Mouse (Mus musculus): Measurements from ENCODE around the gene Eno2. TPM values are rescaled to one million over a fixed set of nuclear protein-coding genes. Genes with fewer than 3 reads are reported as not detected.
"Not testable (repeated sequence)": the region's sequence is repeated elsewhere in the genome, so short reads cannot be mapped to it uniquely, and the experiment has no call there.

The Eno2 gene
- polyA plus RNA-seq, 1 experiment from 2014 or later, result 27.5 TPM

DNA sequence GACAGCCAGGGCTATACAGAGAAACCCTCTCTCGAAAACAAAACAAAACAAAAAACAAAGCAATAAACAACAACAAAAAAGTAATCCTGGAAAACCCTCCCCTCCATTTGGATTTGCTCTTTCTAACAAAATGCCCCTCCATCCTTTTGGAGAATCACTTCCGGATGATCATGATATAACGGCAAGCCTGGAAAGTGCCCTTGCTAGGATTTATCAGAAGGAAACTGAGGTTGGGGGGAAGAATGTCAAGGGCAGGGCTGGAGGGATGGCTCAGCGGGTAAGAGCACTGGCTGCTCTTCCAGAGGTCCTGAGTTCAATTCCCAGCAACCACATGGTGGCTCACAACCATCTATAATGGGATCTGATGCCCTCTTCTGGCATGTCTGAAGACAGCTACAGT lies 34.2 kb upstream of the Eno2 start:
- not testable (repeated sequence) for H3K36me3 ChIP-seq; H3K4me3 ChIP-seq (replicated peaks); ATAC-seq; H3K9me3 ChIP-seq; H3K4me2 ChIP-seq (replicated peaks); H3K27ac ChIP-seq; H3K27me3 ChIP-seq; H3K9ac ChIP-seq (replicated peaks)
- WGBS, result 92% methylated on average over 4 of the region's 4 CpGs
- peaks cover 24% of the 10 kb centered on the region for H3K4me1 ChIP-seq (replicated peaks)

DNA sequence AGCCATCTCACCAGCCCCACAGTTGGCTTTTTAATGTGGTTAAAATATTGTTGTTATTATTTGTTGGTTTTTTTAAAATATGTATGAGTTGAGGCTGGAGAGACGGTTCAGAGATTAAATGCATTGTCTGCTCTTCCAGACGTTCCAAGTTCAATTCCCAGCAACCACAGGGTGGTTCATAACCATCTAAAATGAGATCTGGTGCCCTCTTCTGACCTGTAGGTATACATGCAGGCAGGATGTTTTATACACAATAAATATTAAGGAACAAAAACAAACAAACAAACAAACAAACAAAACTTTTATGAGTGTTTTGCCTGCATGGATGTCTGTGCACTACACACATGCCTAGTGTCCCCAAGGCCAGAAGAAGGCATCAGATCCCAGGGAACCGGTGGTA lies 33.6 kb upstream of the Eno2 start:
- Histone ChIP-seq H3K36me3 (no peaks in the 10 kb centered on the region), H3K9ac (replicated peaks) (no peak overlapping the region), H3K4me2 (replicated peaks) (no peak overlapping the region), H3K4me1 (replicated peaks) (peaks cover 20% of the 10 kb centered on the region), H3K27me3 (peaks cover 4% of the 10 kb centered on the region), H3K27ac (no peak overlapping the region), H3K4me3 (replicated peaks) (no peak overlapping the region), H3K9me3 (no peaks in the 10 kb centered on the region)
- WGBS, result 75% methylated on average over 3 of the region's 3 CpGs
- no peak for ATAC-seq

GRCm38 (mm10) chr6:124802400-124802799 lies 32.9 kb upstream of the Eno2 start:
- not testable (repeated sequence) for H3K36me3 ChIP-seq; H3K4me3 ChIP-seq (replicated peaks); H3K27ac ChIP-seq; H3K9me3 ChIP-seq; H3K4me2 ChIP-seq (replicated peaks); ATAC-seq; H3K9ac ChIP-seq (replicated peaks); H3K27me3 ChIP-seq
- H3K4me1 ChIP-seq (replicated peaks), result peaks cover 18% of the 10 kb centered on the region
- WGBS, result 17% methylated on average over 5 of the region's 9 CpGs

- H3K9ac ChIP-seq (replicated peaks), result no peak overlapping the region
- no peaks in the 10 kb centered on the region for H3K36me3 ChIP-seq
- no peak overlapping the region for H3K4me2 ChIP-seq (replicated peaks)
- 85% methylated on average over 2 of the region's 2 CpGs for WGBS
- no peak overlapping the region for H3K4me3 ChIP-seq (replicated peaks)
- no peak for ATAC-seq
- H3K9me3 ChIP-seq, result no peaks in the 10 kb centered on the region
- no peaks in the 10 kb centered on the region for H3K4me1 ChIP-seq (replicated peaks)
- no peak overlapping the region for H3K27ac ChIP-seq
- no peaks in the 10 kb centered on the region for H3K27me3 ChIP-seq
These were observed 26.7 kb upstream of the Eno2 start for GRCm38 (mm10) chr6:124796200-124796599.

GRCm38 (mm10) chr6:124795781-124796180 lies 26.3 kb upstream of the Eno2 start:
- no peak for ATAC-seq
- Histone ChIP-seq H3K9ac (replicated peaks) (no peak overlapping the region), H3K4me3 (replicated peaks) (no peak overlapping the region), H3K4me2 (replicated peaks) (no peak overlapping the region), H3K36me3 (no peaks in the 10 kb centered on the region), H3K27ac (no peak overlapping the region), H3K9me3 (no peaks in the 10 kb centered on the region), H3K27me3 (no peaks in the 10 kb centered on the region), H3K4me1 (replicated peaks) (no peaks in the 10 kb centered on the region)
- 74% methylated on average over 4 of the region's 4 CpGs for WGBS

DNA sequence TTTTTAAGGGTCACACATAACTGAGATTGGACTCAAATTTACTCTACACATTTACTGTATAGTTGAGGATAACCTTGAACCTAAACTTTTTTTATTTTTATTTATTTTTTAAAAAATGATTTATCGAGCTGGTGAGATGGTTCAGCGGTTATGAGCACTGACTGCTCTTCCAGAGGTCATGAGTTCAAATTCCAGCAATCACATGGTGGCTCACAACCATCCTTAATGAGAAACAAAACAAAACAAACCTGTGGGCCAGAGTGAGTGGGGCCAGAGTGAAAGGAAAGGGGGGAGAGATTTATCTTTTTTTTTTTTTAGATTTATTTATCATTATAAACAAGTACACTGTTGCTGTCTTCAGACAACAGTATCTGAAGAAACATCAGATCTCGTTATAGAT lies 22.4 kb upstream of the Eno2 start:
- no peaks in the 10 kb centered on the region for H3K4me1 ChIP-seq (replicated peaks)
- no peak overlapping the region for H3K4me3 ChIP-seq (replicated peaks)
- no peak for ATAC-seq
- no peaks in the 10 kb centered on the region for H3K36me3 ChIP-seq
- H3K9ac ChIP-seq (replicated peaks), result no peak overlapping the region
- WGBS, result 82% methylated on average over 3 of the region's 3 CpGs
- H3K27ac ChIP-seq, result no peak overlapping the region
- no peak overlapping the region for H3K4me2 ChIP-seq (replicated peaks)
- H3K9me3 ChIP-seq, result no peaks in the 10 kb centered on the region
- H3K27me3 ChIP-seq, result no peaks in the 10 kb centered on the region

DNA sequence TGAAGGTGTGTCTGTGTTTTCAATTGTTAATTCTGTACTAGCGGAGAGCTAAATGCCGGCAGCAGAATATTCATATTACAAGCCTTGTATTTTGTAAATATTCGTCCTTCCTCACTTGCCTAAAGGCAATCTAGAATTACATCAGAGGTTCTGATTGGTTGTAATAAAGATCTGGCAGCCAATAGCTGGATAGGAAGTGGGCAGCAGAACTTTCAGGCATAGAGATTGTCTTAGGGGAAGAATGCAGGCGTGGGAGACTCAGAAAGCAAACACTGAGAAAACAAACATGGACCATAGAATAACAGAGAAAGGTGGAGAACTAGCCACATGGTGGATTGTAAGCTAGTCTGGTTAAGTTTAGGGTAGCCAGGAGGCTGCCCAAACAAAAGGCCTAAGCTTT lies 20.6 kb upstream of the Eno2 start:
- H3K9ac ChIP-seq (replicated peaks), result no peak overlapping the region
- H3K36me3 ChIP-seq, result no peaks in the 10 kb centered on the region
- H3K9me3 ChIP-seq, result no peaks in the 10 kb centered on the region
- no peak overlapping the region for H3K4me2 ChIP-seq (replicated peaks)
- H3K27ac ChIP-seq, result no peak overlapping the region
- H3K27me3 ChIP-seq, result no peaks in the 10 kb centered on the region
- no peak for ATAC-seq
- 79% methylated on average over 4 of the region's 4 CpGs for WGBS
- no peak overlapping the region for H3K4me3 ChIP-seq (replicated peaks)
- H3K4me1 ChIP-seq (replicated peaks), result no peaks in the 10 kb centered on the region

GRCm38 (mm10) chr6:124789519-124789918 lies 20.0 kb upstream of the Eno2 start:
- Histone ChIP-seq H3K4me2 (replicated peaks) (no peak overlapping the region), H3K27me3 (no peaks in the 10 kb centered on the region), H3K4me3 (replicated peaks) (no peak overlapping the region), H3K36me3 (no peaks in the 10 kb centered on the region), H3K9me3 (no peaks in the 10 kb centered on the region), H3K27ac (no peak overlapping the region), H3K4me1 (replicated peaks) (no peaks in the 10 kb centered on the region), H3K9ac (replicated peaks) (no peak overlapping the region)
- no peak for ATAC-seq
- WGBS, result 75% methylated on average over 4 of the region's 4 CpGs

GRCm38 (mm10) chr6:124787722-124788121 lies 18.2 kb upstream of the Eno2 start:
- Histone ChIP-seq H3K27ac (no peak overlapping the region), H3K4me1 (replicated peaks) (no peaks in the 10 kb centered on the region), H3K4me2 (replicated peaks) (no peak overlapping the region), H3K9ac (replicated peaks) (no peak overlapping the region), H3K36me3 (no peaks in the 10 kb centered on the region), H3K27me3 (no peaks in the 10 kb centered on the region), H3K9me3 (no peaks in the 10 kb centered on the region), H3K4me3 (replicated peaks) (no peak overlapping the region)
- 77% methylated on average over 10 of the region's 10 CpGs for whole genome bisulfite sequencing
- ATAC-seq, result no peak

- ATAC-seq, result no peak
- H3K4me1 ChIP-seq (replicated peaks), result 0 out of 2 replicates have a peak, but pooled peaks cover 3% of the 10 kb centered on the region
- WGBS, result 51% methylated on average over 8 of the region's 8 CpGs
- no peak overlapping the region for H3K27ac ChIP-seq
- H3K9ac ChIP-seq (replicated peaks), result no peak overlapping the region
- H3K4me2 ChIP-seq (replicated peaks), result no peak overlapping the region
- no peaks in the 10 kb centered on the region for H3K36me3 ChIP-seq
- H3K27me3 ChIP-seq, result no peaks in the 10 kb centered on the region
- H3K4me3 ChIP-seq (replicated peaks), result no peak overlapping the region
- no peaks in the 10 kb centered on the region for H3K9me3 ChIP-seq
These were observed 17.4 kb upstream of the Eno2 start for GRCm38 (mm10) chr6:124786756-124787420.

- H3K9me3 ChIP-seq, result no peaks in the 10 kb centered on the region
These were observed 13.0 kb upstream of the Eno2 start for GRCm38 (mm10) chr6:124782436-124782835.

DNA sequence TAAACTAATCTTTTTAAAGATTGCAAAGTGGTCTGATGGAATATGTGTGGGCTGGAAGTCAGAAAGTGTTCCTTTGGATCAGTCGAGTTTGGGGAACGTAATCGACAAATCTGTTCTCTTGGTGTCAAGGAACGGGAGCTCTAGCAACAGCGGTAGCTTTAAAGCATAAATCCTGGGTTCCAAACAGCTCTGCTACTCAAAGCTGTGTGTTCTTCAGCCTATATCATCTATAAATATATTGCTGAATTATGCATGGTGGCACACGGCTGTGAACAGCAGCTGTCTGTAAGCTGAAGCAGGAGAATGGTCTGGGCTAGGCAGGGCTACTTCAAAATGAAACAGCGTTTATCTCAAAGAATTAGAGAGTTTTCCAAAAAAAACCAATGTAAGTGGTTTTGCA lies 11.4 kb upstream of the Eno2 start:
- H3K27me3 ChIP-seq, result peaks cover 7% of the 10 kb centered on the region
- ATAC-seq, result no peak
- H3K4me1 ChIP-seq (replicated peaks), result peaks cover 17% of the 10 kb centered on the region
- no peaks in the 10 kb centered on the region for H3K9me3 ChIP-seq
- WGBS, result 89% methylated on average over 7 of the region's 7 CpGs
- H3K36me3 ChIP-seq, result no peaks in the 10 kb centered on the region
- no peak overlapping the region for H3K9ac ChIP-seq (replicated peaks)
- H3K4me3 ChIP-seq (replicated peaks), result no peak overlapping the region
- no peak overlapping the region for H3K27ac ChIP-seq
- H3K4me2 ChIP-seq (replicated peaks), result no peak overlapping the region

More at GRCm38 (mm10) chr6:124782436-124782835, 13.0 kb upstream of the Eno2 start:
- WGBS, result 25% methylated on average over 6 of the region's 6 CpGs
- Histone ChIP-seq H3K36me3 (no peaks in the 10 kb centered on the region), H3K27ac (no peak overlapping the region), H3K27me3 (peaks cover 7% of the 10 kb centered on the region), H3K4me1 (replicated peaks) (peaks cover 17% of the 10 kb centered on the region), H3K4me2 (replicated peaks) (no peak overlapping the region), H3K4me3 (replicated peaks) (no peak overlapping the region), H3K9ac (replicated peaks) (no peak overlapping the region)
- ATAC-seq, result no peak

GRCm38 (mm10) chr6:124779984-124780416 lies 10.5 kb upstream of the Eno2 start:
- Histone ChIP-seq H3K9ac (replicated peaks) (peak overlapping the region; percentile 42; the same call in 1 of the 2 replicates), H3K4me3 (replicated peaks) (peak overlapping the region; percentile 36), H3K36me3 (no peaks in the 10 kb centered on the region), H3K27ac (no peak overlapping the region), H3K4me1 (replicated peaks) (peaks cover 17% of the 10 kb centered on the region), H3K9me3 (no peaks in the 10 kb centered on the region), H3K4me2 (replicated peaks) (peak overlapping the region; percentile 60), H3K27me3 (peaks cover 7% of the 10 kb centered on the region)
- 2% methylated on average over 10 of the region's 10 CpGs for WGBS
- ATAC-seq, result peak; percentile 44; the same call in 1 of the 2 replicates

Measured in midbrain, embryonic 13.5 days (tissue).